Mouse (Mus musculus): ENCODE results near the gene Sp140.
"Not testable (repeated sequence)": the region's sequence is repeated elsewhere in the genome, so short reads cannot be mapped to it uniquely, and the experiment has no call there.

Gene Sp140

DNA sequence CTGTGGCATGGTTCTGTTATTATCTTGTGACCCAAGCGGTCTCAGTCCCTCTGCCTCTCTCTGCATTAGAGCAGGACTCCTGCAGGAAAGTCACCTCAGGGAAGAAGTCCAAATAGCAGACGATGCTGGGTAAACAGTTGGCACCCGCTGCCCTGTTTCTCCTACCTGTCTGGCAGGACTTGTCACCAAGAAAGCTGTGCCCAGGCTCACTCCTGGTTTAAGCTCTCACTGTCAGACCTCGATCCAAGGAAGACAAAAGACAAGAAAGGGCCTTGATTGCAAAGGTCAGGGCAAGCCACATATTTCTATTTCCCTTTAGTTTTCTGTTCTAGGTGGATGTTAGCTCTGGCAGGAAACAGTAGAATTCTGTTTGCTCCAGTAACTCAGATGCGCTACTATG lies 50.3 kb downstream of the Sp140 start:
- DNase-seq: not testable (repeated sequence)

DNA sequence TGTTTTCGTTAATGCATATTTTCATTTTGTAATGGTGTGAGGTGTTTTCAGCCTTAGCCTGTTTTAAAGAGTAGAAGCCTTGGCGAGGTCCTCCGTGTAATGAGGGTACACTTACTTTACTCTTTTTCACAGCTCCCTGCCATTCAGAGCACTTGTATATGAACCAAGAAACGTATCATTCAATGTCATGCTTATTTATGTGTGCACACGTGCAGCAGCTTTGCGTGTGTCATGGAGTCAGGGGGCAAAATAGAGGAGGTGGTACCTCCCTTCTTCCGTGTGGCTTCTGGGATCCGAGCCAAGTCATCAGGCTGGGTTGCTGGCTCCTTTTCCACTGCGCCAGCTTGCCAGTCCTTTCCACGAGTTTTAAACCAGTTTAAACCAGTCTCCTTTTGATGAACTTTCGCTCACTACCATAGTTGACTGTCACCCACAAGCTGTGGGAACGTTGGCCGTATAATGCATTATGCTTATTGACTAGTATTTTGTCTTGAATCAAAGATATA lies 51.6 kb downstream of the Sp140 start:
- DNase-seq: peak; percentile 35

DNA sequence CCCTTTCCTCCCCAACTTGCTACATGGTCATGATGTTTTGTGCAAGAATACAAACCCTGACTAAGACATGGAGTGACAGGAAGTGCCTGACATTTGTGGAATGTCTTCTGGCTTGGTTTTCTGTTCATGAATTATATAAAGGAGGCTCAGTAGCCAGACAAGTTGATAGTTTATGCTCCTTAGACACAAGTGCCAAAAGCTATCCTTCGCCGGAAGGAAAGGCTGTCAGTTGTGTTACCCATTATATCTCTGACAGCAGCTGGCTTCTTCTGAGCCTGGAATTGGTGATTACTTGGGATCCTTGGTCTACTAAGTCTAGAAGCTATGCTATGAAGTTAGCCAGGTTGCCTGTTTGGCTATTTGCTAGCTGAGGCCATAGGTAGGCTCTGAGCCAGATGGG lies 57.0 kb downstream of the Sp140 start:
- DNase-seq: not testable (repeated sequence)

DNA sequence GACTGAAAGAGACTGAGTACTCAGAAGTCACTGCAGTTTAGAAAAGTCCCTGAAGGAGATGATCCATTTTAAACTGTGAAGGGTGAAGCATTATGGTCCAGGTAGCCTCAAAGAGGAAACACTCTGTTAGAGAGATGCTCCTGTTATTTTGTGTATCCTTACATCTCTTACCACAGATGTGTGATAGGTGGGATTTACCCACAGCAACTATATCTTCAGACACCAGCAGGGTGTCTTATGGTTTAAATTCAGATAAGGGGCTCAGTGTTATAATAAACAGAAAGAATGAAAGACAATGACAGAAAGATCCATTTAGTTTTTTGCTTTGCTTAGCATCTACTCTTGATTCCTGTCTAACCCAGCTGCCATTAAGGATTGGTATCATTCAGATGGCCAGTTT lies 64.1 kb downstream of the Sp140 start:
- no peak for DNase-seq

DNA sequence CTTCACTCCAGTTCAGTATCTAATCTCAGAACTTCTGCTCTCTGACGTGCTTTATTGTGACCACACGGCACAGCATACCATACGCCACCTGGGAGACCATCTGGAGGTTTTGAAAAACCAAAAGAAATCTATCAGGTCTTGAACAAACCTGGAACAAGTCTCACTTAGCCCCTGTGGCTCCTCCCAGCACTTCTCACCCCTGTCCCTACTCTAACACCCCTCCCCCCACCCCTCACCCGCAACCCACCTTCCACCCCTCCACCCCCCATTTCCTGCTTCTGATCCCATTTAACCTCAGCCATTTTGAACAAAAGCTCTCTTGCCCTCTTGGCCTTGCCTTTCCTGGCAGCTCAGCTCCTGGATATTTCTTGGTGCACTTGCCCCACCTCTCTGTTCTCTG lies 80.0 kb downstream of the Sp140 start:
- DNase-seq: no peak

DNA sequence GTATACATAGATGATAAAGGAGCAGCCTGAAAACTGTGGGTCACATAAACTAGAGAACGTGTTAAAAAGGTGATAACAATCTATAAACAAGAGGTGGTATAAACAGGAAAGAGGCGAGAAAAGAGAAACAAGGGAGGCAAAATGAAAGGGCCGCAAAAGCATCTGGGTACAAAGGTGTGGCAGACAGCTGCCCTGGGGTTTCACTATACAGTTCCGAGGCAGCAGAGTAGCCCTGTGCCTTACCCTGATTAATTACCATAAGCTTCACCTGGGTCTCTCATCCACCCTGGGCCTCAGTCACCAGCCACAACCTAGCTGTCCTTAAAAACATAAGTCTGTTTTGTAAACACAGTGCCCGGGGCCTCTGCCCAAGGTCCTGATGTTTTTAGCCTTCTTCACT lies 86.5 kb downstream of the Sp140 start:
- DNase-seq: no peak

DNA sequence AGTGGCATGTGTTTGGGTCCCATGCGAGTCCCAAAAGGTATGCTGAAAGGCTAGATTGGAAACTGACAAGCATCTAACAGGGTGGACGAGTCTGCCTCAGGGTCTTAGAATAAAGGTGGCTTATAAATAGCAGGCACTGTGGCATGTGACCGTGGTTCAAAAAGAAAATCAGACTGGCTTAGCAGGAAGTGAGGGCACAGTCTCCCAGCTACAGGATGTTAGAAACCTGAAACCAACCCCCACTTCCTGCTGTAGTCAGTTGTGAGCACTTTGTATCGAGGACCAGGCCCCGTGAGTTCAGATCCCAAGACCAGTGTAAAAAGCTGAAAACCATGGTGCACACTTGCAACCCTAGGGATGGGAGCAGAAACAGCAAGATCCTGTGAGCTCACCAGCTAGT lies 87.2 kb downstream of the Sp140 start:
- DNase-seq: no peak

DNA sequence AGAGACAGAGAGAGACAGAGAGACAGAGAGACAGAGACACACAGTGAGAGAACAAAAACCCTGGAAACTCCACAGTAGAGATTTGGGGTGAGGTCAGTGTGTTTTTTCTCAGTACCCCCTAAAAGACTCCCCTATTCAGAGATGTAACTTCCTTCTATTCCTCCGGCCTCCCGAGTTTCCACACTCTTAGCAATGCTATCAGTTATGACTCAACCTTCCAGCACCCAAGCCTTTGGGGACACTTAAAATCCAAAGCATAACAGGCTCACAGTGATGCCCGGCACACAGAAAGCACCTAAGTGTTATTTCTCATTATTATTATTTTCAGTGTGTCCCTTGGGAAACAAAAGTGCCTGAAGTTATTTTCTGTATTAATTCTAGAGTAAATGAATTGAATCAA lies 90.4 kb downstream of the Sp140 start:
- no peak for DNase-seq

DNA sequence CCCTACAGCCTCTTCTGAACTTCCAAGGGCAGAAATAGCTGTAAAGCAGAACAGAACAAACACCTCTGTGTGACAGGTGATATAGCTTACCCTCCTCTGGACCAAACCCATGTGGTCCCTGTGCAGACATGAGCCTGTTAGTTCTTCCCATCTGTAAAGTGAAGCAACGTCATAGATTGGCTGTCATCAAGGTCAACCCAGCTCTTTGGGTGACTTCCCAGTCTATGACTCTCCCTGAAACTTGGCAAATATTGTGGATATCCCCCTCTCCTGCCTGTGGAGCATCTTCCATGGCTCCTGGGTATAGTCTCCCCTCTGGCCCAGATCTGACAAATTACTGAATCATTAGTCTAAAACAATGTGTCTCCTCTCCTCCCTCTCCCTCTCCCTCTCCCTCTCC lies 92.1 kb downstream of the Sp140 start:
- no peak for DNase-seq

DNA sequence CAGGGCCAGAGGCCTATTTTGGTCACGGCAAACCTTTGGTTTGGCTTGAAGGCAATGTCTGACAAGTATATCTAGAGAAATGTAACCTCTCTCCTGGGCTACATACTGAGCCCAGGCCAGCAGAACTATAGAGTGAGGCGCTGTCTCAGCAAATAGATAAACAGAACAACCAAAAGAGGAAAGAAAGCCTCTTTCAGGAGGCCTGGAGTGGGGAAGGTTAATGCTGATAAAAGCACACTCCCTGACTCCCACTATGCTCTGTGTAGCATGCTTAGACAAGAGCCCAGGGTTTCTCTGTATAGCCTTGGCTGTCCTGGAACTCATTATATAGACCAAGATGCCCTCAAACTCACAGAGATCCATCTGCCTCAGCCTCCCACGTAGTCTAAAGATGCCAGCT lies 93.1 kb downstream of the Sp140 start:
- DNase-seq: no peak
